Mouse (Mus musculus) hindbrain, embryonic 16.5 days (tissue): ENCODE results near the gene Arhgap8. TPM values are rescaled to one million over a fixed set of nuclear protein-coding genes. Genes with fewer than 3 reads are reported as not detected.
A peak's percentile ranks its signal among the peaks of the same experiment; 100 is the strongest.

Source experiments
- ATAC-seq: fragments of 200-750 bp; cut with Nextera tagmentation; 2 replicates; pipeline ENCODE4 v1.8.0; 2017; ENCODE audit warnings: moderate TSS enrichment, moderate library complexity
- H3K27ac ChIP-seq: fragments of 300-500 bp; sonication (generic); 2 replicates; pipeline ENCODE4 v1.5.1; 2014; ENCODE audit warnings: low read depth, mild to moderate bottlenecking, control low read depth, low read length, moderate library complexity
- H3K27me3 ChIP-seq: fragments of 300-500 bp; sonication (generic); replicated peaks from 2 replicates; pipeline ENCODE4 v1.6.1; 2014; ENCODE audit warnings: low read length; ENCODE audit not compliant: control insufficient read depth, insufficient read depth
- H3K36me3 ChIP-seq: fragments of 300-500 bp; sonication (generic); 2 replicates; pipeline ENCODE4 v1.6.1; 2014; ENCODE audit warnings: mild to moderate bottlenecking, low read length, moderate library complexity, mixed read lengths; ENCODE audit not compliant: control insufficient read depth, insufficient read depth
- H3K4me1 ChIP-seq: fragments of 300-500 bp; sonication (generic); 2 replicates; pipeline ENCODE4 v1.6.1; 2014; ENCODE audit warnings: low read depth, low read length; ENCODE audit not compliant: control insufficient read depth, insufficient read depth
- H3K4me2 ChIP-seq: fragments of 300-500 bp; sonication (generic); 2 replicates; pipeline ENCODE4 v1.6.1; 2014; ENCODE audit warnings: mild to moderate bottlenecking, low read length, control low read depth, moderate library complexity
- H3K4me3 ChIP-seq: fragments of 300-500 bp; sonication (generic); 2 replicates; pipeline ENCODE4 v1.5.1; 2014; ENCODE audit warnings: mild to moderate bottlenecking, low read length, control low read depth, moderate library complexity
- H3K9ac ChIP-seq: fragments of 300-500 bp; sonication (generic); 2 replicates; pipeline ENCODE4 v1.6.1; 2014; ENCODE audit warnings: low read depth, mild to moderate bottlenecking, control low read depth, low read length, moderate library complexity
- H3K9me3 ChIP-seq: fragments of 300-500 bp; sonication (generic); 2 replicates; pipeline ENCODE4 v1.6.1; 2014; ENCODE audit warnings: mild to moderate bottlenecking, low read length, moderate library complexity; ENCODE audit not compliant: control insufficient read depth
- WGBS: fragments of 180-500 bp; shearing (Covaris S2); extraction: QIAGEN DNeasy Blood & Tissue Kit; methylation state at CpG from one replicate; pipeline ENCODE4 v1.1.7; 2014; 5-methylcytosine and 5-hydroxymethylcytosine counted together
- polyA plus RNA-seq: library from polyadenylated mRNA; unstranded; fragments of >200 nt; fragmentation: Nextera tagmentation; extraction: Ambion mirVana; gene quantifications from 2 replicates; pipeline ENCODE4 v1.2.1, GENCODE M21; 2015

The Arhgap8 gene
- polyA plus RNA-seq, 1 experiment from 2014 or later = 0.61 TPM

- Histone ChIP-seq H3K27me3 (no peaks in the 10 kb centered on the region), H3K9me3 (no peaks in the 10 kb centered on the region), H3K4me3 (no peak overlapping the region), H3K4me1 (no peaks in the 10 kb centered on the region), H3K9ac (no peak overlapping the region), H3K27ac (no peak overlapping the region), H3K36me3 (peaks cover 15% of the 10 kb centered on the region), H3K4me2 (no peak overlapping the region)
- WGBS = 54% methylated on average over 5 of the region's 5 CpGs
- ATAC-seq = peak; percentile 76; the same call in 1 of the 2 replicates
These were observed 80.3 kb downstream of the Arhgap8 start for GRCm38 (mm10) chr15:84800132-84800531.

GRCm38 (mm10) chr15:84803685-84804084 is 83.8 kb downstream of the Arhgap8 start:
- WGBS = 48% methylated on average over 3 of the region's 3 CpGs
- H3K36me3 ChIP-seq = 0 out of 2 replicates have a peak, but pooled peaks cover 2% of the 10 kb centered on the region
- H3K27ac ChIP-seq = no peak overlapping the region
- H3K27me3 ChIP-seq = no peaks in the 10 kb centered on the region
- ATAC-seq = no peak
- no peak overlapping the region for H3K4me2 ChIP-seq
- no peak overlapping the region for H3K9ac ChIP-seq
- no peak overlapping the region for H3K4me3 ChIP-seq
- no peaks in the 10 kb centered on the region for H3K9me3 ChIP-seq
- H3K4me1 ChIP-seq = no peaks in the 10 kb centered on the region

DNA sequence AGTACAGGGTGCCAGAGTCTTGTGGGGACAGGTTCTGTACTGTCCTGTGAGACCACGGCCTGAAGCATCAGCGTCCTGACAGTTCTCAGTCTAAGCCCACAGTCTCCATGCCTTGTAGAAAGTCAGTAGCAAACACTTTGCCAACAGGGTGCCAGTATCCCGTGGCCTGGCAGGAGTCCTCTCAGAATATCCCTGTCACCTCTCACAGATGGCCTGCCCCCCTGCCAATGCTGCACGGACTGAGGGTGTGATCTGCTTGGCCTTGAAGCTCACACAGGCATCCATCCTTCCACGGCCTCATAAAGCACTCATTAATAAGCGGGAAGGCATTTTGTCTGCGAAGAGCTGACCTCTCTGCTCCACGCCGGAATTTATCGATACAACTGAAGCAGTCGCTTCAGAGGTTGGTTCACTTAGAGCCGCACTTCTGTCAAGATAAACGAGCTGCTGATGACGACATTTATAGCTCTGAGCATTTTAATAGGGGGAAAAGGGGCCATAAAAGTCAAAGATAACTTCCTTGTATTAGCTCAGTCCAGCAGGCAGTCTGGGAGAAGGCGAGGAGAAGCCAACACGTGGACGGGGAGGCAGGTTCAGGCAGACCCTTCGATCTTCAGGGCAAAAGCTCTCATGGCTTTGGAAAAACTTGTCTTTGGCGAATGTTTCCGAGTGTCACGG is 89.6 kb downstream of the Arhgap8 start:
- Histone ChIP-seq H3K27ac (no peak overlapping the region), H3K4me3 (no peak overlapping the region), H3K27me3 (no peaks in the 10 kb centered on the region), H3K9me3 (no peaks in the 10 kb centered on the region), H3K36me3 (no peaks in the 10 kb centered on the region), H3K4me1 (peaks cover 29% of the 10 kb centered on the region), H3K4me2 (no peak overlapping the region), H3K9ac (no peak overlapping the region; the same call in 1 of the 2 replicates)
- ATAC-seq = no peak
- WGBS = 62% methylated on average over 21 of the region's 21 CpGs

DNA sequence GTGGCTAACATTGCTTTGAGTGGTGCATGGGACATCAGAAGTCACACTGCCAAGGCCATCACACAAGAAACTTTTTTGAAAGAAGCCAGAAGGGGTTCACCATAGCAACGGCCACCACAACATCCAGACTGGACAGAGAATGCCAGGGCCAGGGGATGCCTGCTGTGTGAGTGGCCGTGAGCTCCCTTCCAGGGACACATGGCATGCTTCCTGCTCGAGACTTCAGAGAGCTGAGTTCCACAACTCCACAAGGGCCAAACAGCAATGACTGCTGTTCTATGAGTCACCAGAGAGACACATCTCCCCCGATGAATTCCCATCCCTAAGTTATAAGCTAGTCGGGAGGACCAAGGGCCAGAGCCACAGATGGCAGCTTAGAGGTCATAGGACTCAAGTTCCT is 91.3 kb downstream of the Arhgap8 start:
- 65% methylated on average over 5 of the region's 5 CpGs for WGBS
- Histone ChIP-seq H3K36me3 (no peaks in the 10 kb centered on the region), H3K27ac (no peak overlapping the region), H3K27me3 (no peaks in the 10 kb centered on the region), H3K9ac (no peak overlapping the region), H3K9me3 (no peaks in the 10 kb centered on the region), H3K4me1 (peaks cover 39% of the 10 kb centered on the region), H3K4me2 (no peak overlapping the region), H3K4me3 (no peak overlapping the region)
- no peak for ATAC-seq

DNA sequence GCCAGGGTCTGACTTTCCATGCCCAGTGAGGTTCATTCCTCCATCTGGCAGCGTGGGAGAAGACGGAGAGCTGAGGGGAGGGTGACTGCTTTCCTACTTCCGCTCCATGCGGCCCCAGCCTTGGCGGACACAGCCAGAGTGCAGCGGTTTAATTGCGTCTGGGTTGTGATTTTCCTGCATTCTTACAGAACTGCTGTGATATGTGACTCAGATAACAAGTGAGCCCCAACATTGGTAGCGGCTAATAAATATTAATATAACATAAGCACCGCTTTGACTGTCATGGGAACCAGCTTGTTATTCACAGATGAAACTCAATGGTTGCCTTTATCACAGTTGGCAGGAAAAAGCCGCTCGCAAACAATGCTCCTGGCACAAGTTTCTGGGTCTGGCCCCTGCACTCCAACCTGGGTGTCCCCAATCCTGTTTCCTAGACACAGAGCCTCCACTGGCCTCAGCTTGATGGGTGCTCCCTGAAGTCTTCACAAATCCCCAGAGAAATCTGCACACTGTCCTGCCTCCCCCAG is 93.0 kb downstream of the Arhgap8 start:
- Histone ChIP-seq H3K9ac (no peak overlapping the region), H3K27me3 (no peaks in the 10 kb centered on the region), H3K27ac (peak overlapping the region; percentile 69), H3K9me3 (no peaks in the 10 kb centered on the region), H3K36me3 (no peaks in the 10 kb centered on the region), H3K4me2 (peak overlapping the region; percentile 7; the same call in 1 of the 2 replicates), H3K4me1 (peaks cover 42% of the 10 kb centered on the region), H3K4me3 (no peak overlapping the region)
- peak; percentile 78 for ATAC-seq
- whole genome bisulfite sequencing = 29% methylated on average over 11 of the region's 11 CpGs

DNA sequence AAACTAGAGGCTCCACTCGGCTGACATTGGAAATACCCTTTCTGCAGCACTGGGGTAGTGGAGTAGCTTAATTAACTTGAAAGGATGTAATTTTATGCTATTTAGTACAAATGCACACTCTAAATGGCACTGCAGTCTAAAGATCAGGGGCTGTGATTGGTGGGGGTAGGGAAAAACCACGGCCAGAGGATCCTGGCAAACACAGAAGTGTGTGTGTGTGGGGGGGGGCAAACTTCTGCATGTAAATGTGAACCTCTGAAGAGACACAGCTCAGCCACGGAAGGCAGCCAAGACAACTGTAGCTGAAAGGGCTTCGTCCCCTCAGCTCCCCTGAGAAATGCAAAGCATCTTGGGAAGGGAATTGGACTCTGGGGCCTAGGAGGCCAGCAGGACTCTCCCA is 95.3 kb downstream of the Arhgap8 start:
- no peaks in the 10 kb centered on the region for H3K9me3 ChIP-seq
- H3K4me1 ChIP-seq = peaks cover 44% of the 10 kb centered on the region
- peak; percentile 25; the same call in 1 of the 2 replicates for ATAC-seq
- no peak overlapping the region for H3K4me2 ChIP-seq
- H3K9ac ChIP-seq = no peak overlapping the region
- peak overlapping the region; percentile 65 for H3K27ac ChIP-seq
- H3K4me3 ChIP-seq = no peak overlapping the region
- no peaks in the 10 kb centered on the region for H3K27me3 ChIP-seq
- 15% methylated on average over 4 of the region's 4 CpGs for WGBS
- no peaks in the 10 kb centered on the region for H3K36me3 ChIP-seq

DNA sequence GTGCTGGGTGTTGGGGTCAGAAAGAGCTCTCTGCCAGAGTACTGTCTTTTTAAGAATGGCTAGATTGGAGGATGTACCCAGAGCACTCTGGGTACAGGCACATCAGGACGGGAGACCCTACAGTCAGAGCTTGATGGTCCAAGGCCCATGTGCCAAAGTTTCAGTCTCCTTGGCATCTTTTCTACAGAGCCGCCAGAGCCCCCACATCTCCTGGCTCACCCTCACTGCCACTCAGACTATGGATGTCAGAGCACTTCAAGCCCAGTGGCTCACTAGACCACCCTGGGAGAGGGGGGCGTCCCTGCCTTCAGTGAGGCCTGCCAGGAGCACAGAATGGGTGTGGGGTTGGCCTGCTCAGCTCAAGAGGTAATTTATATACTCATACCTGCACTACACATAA is 97.7 kb downstream of the Arhgap8 start:
- Histone ChIP-seq H3K27me3 (no peaks in the 10 kb centered on the region), H3K4me1 (peaks cover 32% of the 10 kb centered on the region), H3K4me2 (no peak overlapping the region), H3K9me3 (no peaks in the 10 kb centered on the region), H3K4me3 (no peak overlapping the region), H3K9ac (no peak overlapping the region), H3K27ac (no peak overlapping the region), H3K36me3 (no peaks in the 10 kb centered on the region)
- 48% methylated on average over 3 of the region's 3 CpGs for WGBS
- no peak for ATAC-seq

GRCm38 (mm10) chr15:84818284-84818683 is 98.4 kb downstream of the Arhgap8 start:
- no peak overlapping the region for H3K4me3 ChIP-seq
- no peaks in the 10 kb centered on the region for H3K36me3 ChIP-seq
- WGBS = 41% methylated on average over 11 of the region's 11 CpGs
- peaks cover 25% of the 10 kb centered on the region for H3K4me1 ChIP-seq
- ATAC-seq = no peak
- H3K9ac ChIP-seq = no peak overlapping the region
- no peaks in the 10 kb centered on the region for H3K9me3 ChIP-seq
- no peaks in the 10 kb centered on the region for H3K27me3 ChIP-seq
- no peak overlapping the region for H3K27ac ChIP-seq
- H3K4me2 ChIP-seq = no peak overlapping the region

DNA sequence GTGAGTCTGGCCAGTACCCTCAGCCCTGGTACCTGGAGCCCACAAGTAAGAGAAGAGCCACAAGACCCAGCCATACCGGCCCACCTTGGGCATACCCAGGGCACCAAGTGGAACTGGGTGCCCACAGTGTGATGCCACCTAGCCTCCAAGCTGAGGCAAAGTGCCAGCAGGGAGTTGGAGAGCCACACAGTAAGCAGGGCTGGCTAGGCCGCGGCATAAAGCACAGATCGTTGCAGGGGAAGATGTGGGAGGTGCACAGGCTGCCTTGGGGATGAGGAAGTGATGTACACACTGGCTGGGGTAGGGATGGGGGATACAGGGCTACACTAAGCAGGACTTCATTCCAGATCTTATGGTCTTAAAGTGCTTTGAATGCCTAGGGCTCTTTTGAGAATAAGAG is 101.0 kb downstream of the Arhgap8 start:
- H3K4me2 ChIP-seq = no peak overlapping the region
- no peak overlapping the region for H3K9ac ChIP-seq
- no peak for ATAC-seq
- no peaks in the 10 kb centered on the region for H3K27me3 ChIP-seq
- H3K36me3 ChIP-seq = no peaks in the 10 kb centered on the region
- WGBS = 84% methylated on average over 4 of the region's 4 CpGs
- H3K4me1 ChIP-seq = peaks cover 12% of the 10 kb centered on the region; the same call in 1 of the 2 replicates
- no peak overlapping the region for H3K27ac ChIP-seq
- no peak overlapping the region for H3K4me3 ChIP-seq
- no peaks in the 10 kb centered on the region for H3K9me3 ChIP-seq
